Mouse (Mus musculus) ES-E14 (cell line): ENCODE measurements around the gene Aimp2.

Experiments used
- CHD2 ChIP-seq: IDR thresholded peaks from 2 replicates; pipeline ENCODE4 v1.6.1; 2014; ENCODE audit warnings: mild to moderate bottlenecking, low read depth, low read length, inconsistent platforms
- HCFC1 ChIP-seq: IDR thresholded peaks from 2 replicates; pipeline ENCODE4 v1.6.1; 2012; ENCODE audit warnings: low read length, inconsistent platforms, borderline replicate concordance; ENCODE audit not compliant: insufficient read depth
- MAFK ChIP-seq: IDR thresholded peaks from 2 replicates; pipeline ENCODE4 v1.6.1; 2014; ENCODE audit warnings: mild to moderate bottlenecking, low read depth, low read length, inconsistent platforms; ENCODE audit not compliant: insufficient read depth
- ZC3H11A ChIP-seq: IDR thresholded peaks from 2 replicates; pipeline ENCODE4 v1.6.1; 2012; ENCODE audit warnings: low read depth, mild to moderate bottlenecking, inconsistent platforms, low read length, borderline replicate concordance
- ZNF384 ChIP-seq: IDR thresholded peaks from 2 replicates; pipeline ENCODE4 v1.6.1; 2012; ENCODE audit warnings: low read depth, low read length, inconsistent platforms

DNA sequence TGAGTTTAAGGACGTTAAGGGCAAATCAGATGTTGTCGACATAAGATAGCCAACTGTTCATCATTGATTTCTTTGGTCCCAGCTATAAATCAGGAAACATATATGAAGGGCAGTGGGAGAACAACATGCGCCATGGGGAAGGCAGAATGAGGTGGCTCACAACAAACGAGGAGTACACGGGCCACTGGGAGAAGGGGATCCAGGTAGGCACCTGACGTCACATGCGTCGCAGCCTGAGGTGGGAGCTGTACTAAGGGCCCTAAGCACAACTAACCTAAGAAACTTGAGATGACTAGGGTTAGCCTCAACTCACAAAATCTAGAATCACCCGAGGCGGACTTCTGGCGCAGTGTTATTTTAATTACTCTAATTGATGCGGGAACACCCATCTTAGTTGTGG is 38.7 kb upstream of the Aimp2 start:
- TF ChIP-seq MAFK: no peak
- no peak for TF ChIP-seq ZC3H11A
- TF ChIP-seq CHD2: no peak
- no peak for TF ChIP-seq HCFC1
- no peak for TF ChIP-seq ZNF384
